In the genomic region with DNA sequence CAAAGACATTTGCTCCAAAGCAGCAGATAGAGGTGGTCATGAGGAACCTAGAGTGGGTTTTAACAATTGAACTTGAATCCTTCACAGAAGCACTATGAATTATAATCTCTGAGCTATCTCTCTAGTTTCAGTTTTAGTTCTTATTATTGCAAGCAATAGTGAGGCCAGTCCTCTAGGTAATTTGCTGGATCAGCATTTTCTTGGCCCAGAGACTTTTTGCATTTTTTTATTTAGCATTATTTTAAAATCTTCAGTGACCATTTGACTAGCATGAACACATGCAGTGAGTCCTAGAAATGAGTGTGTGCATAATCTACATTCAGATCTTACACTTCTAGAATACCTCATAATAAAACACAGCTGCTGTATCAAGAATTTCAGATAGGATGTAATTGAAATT, we compare ENCODE assay signal across 32 mouse cellular contexts.
"Had no signal": no experiment of that assay in that cellular context is flagged by ENCODE, and none has a peak within 500 bp of the region (broad histone marks: within the 10 kb centered on the region; RNA-seq: fewer than 3 reads in every experiment).

No protein-coding gene starts in this region.

- H3K4me3 ChIP-seq: heart, embryonic 10.5 days; heart, embryonic 12.5 days; heart, embryonic 13.5 days; heart, embryonic 15.5 days; hindbrain, embryonic 10.5 days; hindbrain, embryonic 12.5 days; hindbrain, embryonic 13.5 days; hindbrain, embryonic 15.5 days; intestine, embryonic 15.5 days; kidney, embryonic 15.5 days; layer of hippocampus, adult 2 months; left cerebral cortex, adult 2 months had no signal

- H3K27ac ChIP-seq: heart, embryonic 10.5 days; heart, embryonic 13.5 days; heart, embryonic 15.5 days; hindbrain, embryonic 10.5 days; hindbrain, embryonic 12.5 days; hindbrain, embryonic 13.5 days; hindbrain, embryonic 14.5 days; hindbrain, embryonic 15.5 days; hindbrain, postnatal 0 days; intestine, embryonic 15.5 days; kidney, embryonic 15.5 days; kidney, postnatal 0 days; layer of hippocampus, adult 2 months; left cerebral cortex, adult 2 months had no signal

- H3K9me3 ChIP-seq: heart, embryonic 10.5 days; heart, embryonic 12.5 days; heart, embryonic 13.5 days; heart, embryonic 15.5 days; hindbrain, embryonic 10.5 days; hindbrain, embryonic 12.5 days; hindbrain, embryonic 13.5 days; hindbrain, embryonic 15.5 days; intestine, embryonic 15.5 days; kidney, embryonic 15.5 days had no signal

- H3K9ac ChIP-seq: heart, embryonic 12.5 days; heart, embryonic 13.5 days; heart, embryonic 15.5 days; hindbrain, embryonic 12.5 days; hindbrain, embryonic 13.5 days; hindbrain, embryonic 14.5 days; hindbrain, embryonic 15.5 days; intestine, embryonic 15.5 days; kidney, embryonic 15.5 days had no signal

- H3K27me3 ChIP-seq: heart, embryonic 12.5 days; heart, embryonic 13.5 days; heart, embryonic 15.5 days; hindbrain, embryonic 12.5 days; hindbrain, embryonic 13.5 days; hindbrain, embryonic 15.5 days; intestine, embryonic 15.5 days; kidney, embryonic 15.5 days had no signal

- H3K4me1 ChIP-seq: heart, embryonic 10.5 days; heart, embryonic 12.5 days; heart, embryonic 13.5 days; heart, embryonic 15.5 days; hindbrain, embryonic 10.5 days; hindbrain, embryonic 12.5 days; hindbrain, embryonic 13.5 days; hindbrain, embryonic 15.5 days; intestine, embryonic 15.5 days; kidney, embryonic 15.5 days had no signal

- H3K4me2 ChIP-seq: heart, embryonic 11.5 days; heart, embryonic 12.5 days; heart, embryonic 13.5 days; heart, embryonic 15.5 days; hindbrain, embryonic 12.5 days; hindbrain, embryonic 13.5 days; hindbrain, embryonic 14.5 days; hindbrain, embryonic 15.5 days; intestine, embryonic 15.5 days; kidney, embryonic 15.5 days had no signal

- H3K36me3 ChIP-seq: heart, embryonic 10.5 days; heart, embryonic 12.5 days; heart, embryonic 13.5 days; heart, embryonic 15.5 days; hindbrain, embryonic 10.5 days; hindbrain, embryonic 12.5 days; hindbrain, embryonic 13.5 days; hindbrain, embryonic 15.5 days; intestine, embryonic 15.5 days; kidney, embryonic 15.5 days had no signal

- DNase-seq: heart, postnatal 10 days; heart, postnatal 14 days; heart, postnatal 36 days; heart, postnatal 4 days; kidney, adult 11 months; kidney, adult 18-20 months; kidney, adult 2 months; kidney, adult 8-10 months; kidney, adult 9 months; kidney, postnatal 10 days; kidney, postnatal 14 days; kidney, postnatal 25 days; kidney, postnatal 36 days; kidney, postnatal 4 days; layer of hippocampus, adult 9-11 months; layer of hippocampus, postnatal 36 days had no signal
